Mouse (Mus musculus) lung, embryonic 14.5 days (tissue): ENCODE measurements around the gene Ranbp1. TPM values are rescaled to one million over a fixed set of nuclear protein-coding genes. Genes with fewer than 3 reads are reported as not detected.
A peak's percentile ranks its signal among the peaks of the same experiment; 100 is the strongest.

Experiments used
- ATAC-seq: fragments of 200-750 bp; cut with Nextera tagmentation; 2 replicates; pipeline ENCODE4 v1.8.0; 2017; ENCODE audit warnings: mild to moderate bottlenecking, moderate TSS enrichment, moderate library complexity; ENCODE audit not compliant: insufficient read depth
- DNase-seq: peaks from one replicate; pipeline ENCODE4 v3.0.0-alpha.2; 2015
- H3K27ac ChIP-seq: fragments of 300-500 bp; sonication (generic); 2 replicates; pipeline ENCODE4 v1.5.1; 2014; ENCODE audit warnings: low read depth, mild to moderate bottlenecking, moderate library complexity
- H3K27me3 ChIP-seq: fragments of 300-500 bp; sonication (generic); 2 replicates; pipeline ENCODE4 v1.6.1; 2014; ENCODE audit warnings: low read length, control low read depth; ENCODE audit not compliant: insufficient read depth
- H3K36me3 ChIP-seq: fragments of 300-500 bp; sonication (generic); 2 replicates; pipeline ENCODE4 v1.6.1; 2014; ENCODE audit warnings: control low read depth; ENCODE audit not compliant: insufficient read depth
- H3K4me1 ChIP-seq: fragments of 300-500 bp; sonication (generic); 2 replicates; pipeline ENCODE4 v1.6.1; 2014; ENCODE audit warnings: antibody characterized with exemption, control low read depth; ENCODE audit not compliant: insufficient read depth
- H3K4me2 ChIP-seq: fragments of 300-500 bp; sonication (generic); 2 replicates; pipeline ENCODE4 v1.6.1; 2014; ENCODE audit warnings: mild to moderate bottlenecking
- H3K4me3 ChIP-seq: fragments of 300-500 bp; sonication (generic); 2 replicates; pipeline ENCODE4 v1.5.1; 2014; ENCODE audit warnings: low read depth, low read length
- H3K9ac ChIP-seq: fragments of 300-500 bp; sonication (generic); 2 replicates; pipeline ENCODE4 v1.6.1; 2014
- H3K9me3 ChIP-seq: fragments of 300-500 bp; sonication (generic); 2 replicates; pipeline ENCODE4 v1.6.1; 2016; ENCODE audit warnings: low read depth, low read length, control low read depth
- CTCF ChIP-seq: IDR thresholded peaks from 2 replicates; pipeline ENCODE4 v1.5.1; 2016; ENCODE audit warnings: antibody characterized with exemption, low read depth
- WGBS: fragments of 180-500 bp; shearing (Covaris S2); extraction: QIAGEN DNeasy Blood & Tissue Kit; methylation state at CpG from one replicate; pipeline ENCODE4 v1.1.7; 2014; 5-methylcytosine and 5-hydroxymethylcytosine counted together
- microRNA counts: library from miRNA; unstranded; fragments of <30 nt; microRNA quantifications from one replicate; lab custom pipeline; 2016
- microRNA-seq: library from miRNA; unstranded; fragments of <30 nt; microRNA quantifications from one replicate; pipeline ENCODE4, GENCODE M21; 2016; ENCODE audit warnings: borderline number of aligned reads
- polyA plus RNA-seq: library from polyadenylated mRNA; unstranded; fragments of >200 nt; fragmentation: Nextera tagmentation; extraction: Ambion mirVana; gene quantifications from 2 replicates; pipeline ENCODE4 v1.2.1, GENCODE M21; 2014

Gene Ranbp1
- polyA plus RNA-seq, 1 experiment from 2014 or later = 776 TPM

GRCm38 (mm10) chr16:18194208-18194985 is 54.1 kb downstream of the Ranbp1 start:
- Histone ChIP-seq H3K36me3 (no peaks in the 10 kb centered on the region), H3K27me3 (no peaks in the 10 kb centered on the region), H3K4me3 (no peak overlapping the region), H3K27ac (no peak overlapping the region), H3K9me3 (no peaks in the 10 kb centered on the region), H3K4me2 (no peak overlapping the region), H3K9ac (no peak overlapping the region), H3K4me1 (no peaks in the 10 kb centered on the region)
- no peak for TF ChIP-seq CTCF
- WGBS = 47% methylated on average over 15 of the region's 15 CpGs
- DNase-seq (peak; percentile 47), ATAC-seq (peak; percentile 64; the same call in 1 of the 2 replicates)

GRCm38 (mm10) chr16:18191006-18191405 is 57.5 kb downstream of the Ranbp1 start:
- no peak for ATAC-seq

More at GRCm38 (mm10) chr16:18191006-18191405, 57.5 kb downstream of the Ranbp1 start:
- TF ChIP-seq CTCF = no peak
- Histone ChIP-seq H3K4me2 (no peak overlapping the region), H3K9me3 (no peaks in the 10 kb centered on the region), H3K4me1 (no peaks in the 10 kb centered on the region), H3K27ac (no peak overlapping the region), H3K27me3 (no peaks in the 10 kb centered on the region), H3K4me3 (no peak overlapping the region), H3K9ac (no peak overlapping the region), H3K36me3 (no peaks in the 10 kb centered on the region)
- WGBS = 79% methylated on average over 2 of the region's 2 CpGs
- DNase-seq = no peak

MicroRNA genes within 50 kb of the gene (microRNA counts, 519-probe panel; counts per million panel counts)
- 2,095 counts per million, percentile 25 among the panel's probes with 10 or more counts for microRNA mmu-miR-1306 (lab: Ali Mortazavi, UCI)

Small RNA genes lying within 50 kb of the gene (microRNA-seq; reads per million reads assigned to microRNA genes)
- gene Gm24572 (3.3 reads per million, percentile 10 among the genes with 10 or more reads in this experiment), gene Mir1306 (295 reads per million, percentile 61 among the genes with 10 or more reads in this experiment)

Other genes with a start within 250 kb of the Ranbp1 start
- gene Dgcr6, start 195.9 kb downstream of the Ranbp1 start, polyA plus RNA-seq = 93.8 and 97.3 TPM in 2 replicates
- 14.8 and 17.5 TPM in 2 replicates for gene Prodh, start 158.5 kb downstream of the Ranbp1 start, polyA plus RNA-seq
- gene Rtn4r, start 121.1 kb downstream of the Ranbp1 start, polyA plus RNA-seq = 1.3 and 1.7 TPM in 2 replicates
- not detected in 2 replicates for gene Ccdc188, start 30.9 kb downstream of the Ranbp1 start, polyA plus RNA-seq
- 22.0 and 23.8 TPM in 2 replicates for gene Zdhhc8, start 13.6 kb downstream of the Ranbp1 start, polyA plus RNA-seq
- gene Trmt2a, start 53 bp downstream of the Ranbp1 start, polyA plus RNA-seq = 74.1 and 81.3 TPM in 2 replicates
- gene Gm49776, start 9.6 kb upstream of the Ranbp1 start, polyA plus RNA-seq = 1.5 and 2.5 TPM in 2 replicates
- gene Dgcr8, start 40.5 kb upstream of the Ranbp1 start, polyA plus RNA-seq = 42.2 and 44.4 TPM in 2 replicates
- 23.6 and 27.2 TPM in 2 replicates for gene Tango2, start 99.4 kb upstream of the Ranbp1 start, polyA plus RNA-seq
- 25.7 and 30.8 TPM in 2 replicates for gene Arvcf, start 99.5 kb upstream of the Ranbp1 start, polyA plus RNA-seq
- gene Txnrd2, start 177.7 kb upstream of the Ranbp1 start, polyA plus RNA-seq = 18.7 and 21.5 TPM in 2 replicates
- 89.4 and 97.0 TPM in 2 replicates for gene Comt, start 178.1 kb upstream of the Ranbp1 start, polyA plus RNA-seq
- 16.2 and 17.6 TPM in 2 replicates for gene Gnb1l, start 250.0 kb upstream of the Ranbp1 start, polyA plus RNA-seq